Mouse (Mus musculus): ENCODE measurements around the gene 4921536K21Rik. TPM values are rescaled to one million over a fixed set of nuclear protein-coding genes. Genes with fewer than 3 reads are reported as not detected.
A peak's percentile ranks its signal among the peaks of the same experiment; 100 is the strongest.

4921536K21Rik gene
- 48.4 and 56.7 TPM in 2 replicates for polyA plus RNA-seq (2012; rRNA removed)

DNA sequence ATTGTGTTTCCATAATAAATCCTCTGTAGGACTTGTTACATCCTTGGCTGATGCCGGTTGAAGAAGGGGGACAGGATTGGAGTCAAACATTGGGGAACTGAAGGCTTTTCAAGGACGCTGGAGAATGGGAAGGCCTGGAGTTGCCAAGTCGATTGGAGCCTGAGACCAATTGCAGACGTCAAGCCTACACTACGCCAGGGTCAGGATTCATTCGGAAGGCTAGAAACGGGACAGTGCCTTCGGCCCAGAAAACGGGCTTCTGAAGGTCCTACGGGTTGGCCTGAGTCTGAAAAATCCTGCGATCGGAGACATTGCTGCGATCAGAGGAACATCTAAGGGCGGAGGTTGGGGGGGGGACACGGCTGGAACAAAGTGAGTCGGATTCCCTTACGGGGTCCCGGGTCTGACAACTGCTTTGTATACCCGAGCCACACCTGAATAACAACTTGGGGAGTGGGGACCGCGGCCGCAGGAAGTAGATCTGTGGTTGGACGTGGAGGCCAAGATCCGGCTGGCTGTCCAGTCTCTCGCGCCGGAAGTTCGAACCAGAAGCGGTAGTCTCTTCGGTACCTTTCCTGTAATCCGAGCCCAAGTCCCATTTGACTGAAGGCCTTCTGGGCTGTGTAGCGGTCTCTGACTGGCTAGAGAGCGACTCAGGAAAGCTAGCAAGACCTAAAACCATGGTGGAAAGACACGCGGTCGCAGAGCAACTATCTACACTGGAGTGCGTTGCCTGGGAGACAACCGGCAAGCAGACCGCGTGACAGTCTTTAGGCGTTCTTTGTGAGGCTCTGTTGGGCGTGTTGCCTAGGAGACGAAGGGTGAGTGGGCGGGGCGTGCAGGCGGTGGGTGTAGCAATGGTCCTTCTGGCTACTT, at the start of gene 4921536K21Rik, which contains the start of gene Dusp18:
Gene 4921536K21Rik, minus strand, starts transcription at position 693 of the 876 bp plus-strand sequence.
Gene Dusp18, plus strand, starts transcription at position 835 of the 876 bp plus-strand sequence.
- H3K36me3 ChIP-seq (ENCODE audit: control insufficient read depth, insufficient read depth, low read length) = no peaks in the 10 kb centered on the region; the same call in 1 of the 2 replicates
- H3K27me3 ChIP-seq (ENCODE audit: control insufficient read depth, insufficient read depth, low read length) = no peaks in the 10 kb centered on the region
- peak within 1 kb of the TSS; percentile 76 for H3K4me3 ChIP-seq (ENCODE audit: control insufficient read depth, low read depth, low read length)
- H3K27ac ChIP-seq (ENCODE audit: control insufficient read depth, insufficient read depth, low read depth, low read length) = peak within 1 kb of the TSS; percentile 74
- no peaks in the 10 kb centered on the region; the same call in 1 of the 2 replicates for H3K4me1 ChIP-seq (ENCODE audit: control insufficient read depth, insufficient read depth, low read length)
- TF ChIP-seq CTCF (IDR thresholded peaks at IDR 0.05; ENCODE audit: control insufficient read depth, insufficient read depth, insufficient replicate concordance, low read depth, low read length) = no peak
- peak; percentile 98 for TF ChIP-seq POLR2A (IDR thresholded peaks at IDR 0.05; ENCODE audit: control insufficient read depth, low read depth, low read length)

DNA sequence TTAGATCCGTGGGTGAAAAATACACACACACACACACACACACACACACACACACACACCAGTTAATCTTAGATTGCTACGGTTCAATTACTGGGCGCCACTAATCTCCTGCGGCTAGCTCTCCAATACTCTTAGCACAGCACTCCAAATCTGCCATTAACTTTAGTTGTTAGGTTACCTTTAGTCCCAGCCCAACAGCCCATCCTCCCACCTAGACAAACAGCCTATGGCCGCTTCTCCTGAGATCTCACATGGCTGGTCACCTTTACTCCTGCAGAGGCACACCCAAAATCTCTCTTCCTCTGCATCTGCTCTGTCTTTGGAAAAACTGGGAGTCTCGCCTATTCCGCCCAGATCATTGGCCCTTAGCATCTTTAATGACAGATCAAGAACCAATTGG, 46.5 kb upstream of the 4921536K21Rik start:
- Histone ChIP-seq H3K36me3 (ENCODE audit: control insufficient read depth, insufficient read depth, low read length) (no peaks in the 10 kb centered on the region), H3K27me3 (ENCODE audit: control insufficient read depth, insufficient read depth, low read length) (no peaks in the 10 kb centered on the region), H3K27ac (ENCODE audit: control insufficient read depth, insufficient read depth, low read depth, low read length) (no peak overlapping the region), H3K4me3 (ENCODE audit: control insufficient read depth, low read depth, low read length) (no peak overlapping the region), H3K4me1 (ENCODE audit: control insufficient read depth, insufficient read depth, low read length) (no peaks in the 10 kb centered on the region; the same call in 1 of the 2 replicates)
- TF ChIP-seq POLR2A (IDR thresholded peaks at IDR 0.05; ENCODE audit: control insufficient read depth, low read depth, low read length) (no peak), CTCF (IDR thresholded peaks at IDR 0.05; ENCODE audit: control insufficient read depth, insufficient read depth, insufficient replicate concordance, low read depth, low read length) (no peak)

- no peaks in the 10 kb centered on the region for H3K36me3 ChIP-seq (ENCODE audit: control insufficient read depth, insufficient read depth, low read length)
- no peak for TF ChIP-seq POLR2A (IDR thresholded peaks at IDR 0.05; ENCODE audit: control insufficient read depth, low read depth, low read length)
- TF ChIP-seq CTCF (IDR thresholded peaks at IDR 0.05; ENCODE audit: control insufficient read depth, insufficient read depth, insufficient replicate concordance, low read depth, low read length) = no peak
- H3K27me3 ChIP-seq (ENCODE audit: control insufficient read depth, insufficient read depth, low read length) = no peaks in the 10 kb centered on the region
- H3K4me1 ChIP-seq (ENCODE audit: control insufficient read depth, insufficient read depth, low read length) = no peaks in the 10 kb centered on the region
- no peak overlapping the region for H3K4me3 ChIP-seq (ENCODE audit: control insufficient read depth, low read depth, low read length)
- no peak overlapping the region for H3K27ac ChIP-seq (ENCODE audit: control insufficient read depth, insufficient read depth, low read depth, low read length)
Measured at GRCm38 (mm10) chr11:3937321-3937874, 42.5 kb upstream of the 4921536K21Rik start.

- no peak for TF ChIP-seq POLR2A (IDR thresholded peaks at IDR 0.05; ENCODE audit: control insufficient read depth, low read depth, low read length)
- TF ChIP-seq CTCF (IDR thresholded peaks at IDR 0.05; ENCODE audit: control insufficient read depth, insufficient read depth, insufficient replicate concordance, low read depth, low read length) = no peak
Measured at GRCm38 (mm10) chr11:3936318-3936717, 41.4 kb upstream of the 4921536K21Rik start.

GRCm38 (mm10) chr11:3935135-3935534, 40.2 kb upstream of the 4921536K21Rik start:
- Histone ChIP-seq H3K27ac (ENCODE audit: control insufficient read depth, insufficient read depth, low read depth, low read length) (no peak overlapping the region), H3K36me3 (ENCODE audit: control insufficient read depth, insufficient read depth, low read length) (no peaks in the 10 kb centered on the region), H3K27me3 (ENCODE audit: control insufficient read depth, insufficient read depth, low read length) (no peaks in the 10 kb centered on the region), H3K4me1 (ENCODE audit: control insufficient read depth, insufficient read depth, low read length) (peaks cover 3% of the 10 kb centered on the region), H3K4me3 (ENCODE audit: control insufficient read depth, low read depth, low read length) (no peak overlapping the region)
- TF ChIP-seq CTCF (IDR thresholded peaks at IDR 0.05; ENCODE audit: control insufficient read depth, insufficient read depth, insufficient replicate concordance, low read depth, low read length) (no peak), POLR2A (IDR thresholded peaks at IDR 0.05; ENCODE audit: control insufficient read depth, low read depth, low read length) (no peak)

More at GRCm38 (mm10) chr11:3936318-3936717, 41.4 kb upstream of the 4921536K21Rik start:
- H3K36me3 ChIP-seq (ENCODE audit: control insufficient read depth, insufficient read depth, low read length) = no peaks in the 10 kb centered on the region
- peaks cover 2% of the 10 kb centered on the region for H3K4me1 ChIP-seq (ENCODE audit: control insufficient read depth, insufficient read depth, low read length)
- H3K4me3 ChIP-seq (ENCODE audit: control insufficient read depth, low read depth, low read length) = no peak overlapping the region
- no peaks in the 10 kb centered on the region for H3K27me3 ChIP-seq (ENCODE audit: control insufficient read depth, insufficient read depth, low read length)
- no peak overlapping the region for H3K27ac ChIP-seq (ENCODE audit: control insufficient read depth, insufficient read depth, low read depth, low read length)

- Histone ChIP-seq H3K4me1 (ENCODE audit: control insufficient read depth, insufficient read depth, low read length) (peaks cover 3% of the 10 kb centered on the region), H3K27ac (ENCODE audit: control insufficient read depth, insufficient read depth, low read depth, low read length) (no peak overlapping the region), H3K27me3 (ENCODE audit: control insufficient read depth, insufficient read depth, low read length) (no peaks in the 10 kb centered on the region), H3K36me3 (ENCODE audit: control insufficient read depth, insufficient read depth, low read length) (no peaks in the 10 kb centered on the region), H3K4me3 (ENCODE audit: control insufficient read depth, low read depth, low read length) (no peak overlapping the region)
- TF ChIP-seq CTCF (IDR thresholded peaks at IDR 0.05; ENCODE audit: control insufficient read depth, insufficient read depth, insufficient replicate concordance, low read depth, low read length) (no peak), POLR2A (IDR thresholded peaks at IDR 0.05; ENCODE audit: control insufficient read depth, low read depth, low read length) (no peak)
Measured at GRCm38 (mm10) chr11:3933756-3934285, 38.9 kb upstream of the 4921536K21Rik start.

Data from testis, adult 2 months (tissue).